Mouse (Mus musculus) kidney, embryonic 14.5 days (tissue): ENCODE measurements around the gene Miga1. TPM values are rescaled to one million over a fixed set of nuclear protein-coding genes. Genes with fewer than 3 reads are reported as not detected.
A peak's percentile ranks its signal among the peaks of the same experiment; 100 is the strongest.
"Not testable (repeated sequence)": the region's sequence is repeated elsewhere in the genome, so short reads cannot be mapped to it uniquely, and the experiment has no call there.

Experiments used
- ATAC-seq: fragments of 200-750 bp; cut with Nextera tagmentation; 2 replicates; pipeline ENCODE4 v1.8.0; 2017; ENCODE audit warnings: moderate number of reproducible peaks, mild to moderate bottlenecking, moderate TSS enrichment, moderate library complexity; ENCODE audit not compliant: low FRiP score, low TSS enrichment
- H3K27ac ChIP-seq: fragments of 300-500 bp; sonication (generic); 2 replicates; pipeline ENCODE4 v1.5.1; 2014; ENCODE audit warnings: low read depth, mild to moderate bottlenecking, low read length, moderate library complexity, mixed read lengths
- H3K27me3 ChIP-seq: fragments of 300-500 bp; sonication (generic); 2 replicates; pipeline ENCODE4 v1.6.1; 2014; ENCODE audit warnings: mild to moderate bottlenecking, low read length; ENCODE audit not compliant: control insufficient read depth, insufficient read depth
- H3K36me3 ChIP-seq: fragments of 300-500 bp; sonication (generic); 2 replicates; pipeline ENCODE4 v1.6.1; 2014; ENCODE audit warnings: low read length, mixed read lengths; ENCODE audit not compliant: control insufficient read depth, insufficient read depth
- H3K4me1 ChIP-seq: fragments of 300-500 bp; sonication (generic); 2 replicates; pipeline ENCODE4 v1.6.1; 2014; ENCODE audit warnings: low read length, mixed read lengths; ENCODE audit not compliant: control insufficient read depth, insufficient read depth
- H3K4me2 ChIP-seq: fragments of 300-500 bp; sonication (generic); replicated peaks from 2 replicates; pipeline ENCODE4 v1.6.1; 2014; ENCODE audit warnings: low read depth, mild to moderate bottlenecking, low read length
- H3K4me3 ChIP-seq: fragments of 300-500 bp; sonication (generic); 2 replicates; pipeline ENCODE4 v1.5.1; 2014; ENCODE audit warnings: mild to moderate bottlenecking, low read length
- H3K9ac ChIP-seq: fragments of 300-500 bp; sonication (generic); 2 replicates; pipeline ENCODE4 v1.6.1; 2014; ENCODE audit warnings: low read depth, mild to moderate bottlenecking, low read length, moderate library complexity
- H3K9me3 ChIP-seq: fragments of 300-500 bp; sonication (generic); 2 replicates; pipeline ENCODE4 v1.6.1; 2016; ENCODE audit warnings: low read length; ENCODE audit not compliant: control insufficient read depth
- WGBS: fragments of 180-500 bp; shearing (Covaris S2); extraction: QIAGEN DNeasy Blood & Tissue Kit; methylation state at CpG from one replicate; pipeline ENCODE4 v1.1.7; 2014; 5-methylcytosine and 5-hydroxymethylcytosine counted together
- polyA plus RNA-seq: library from polyadenylated mRNA; unstranded; fragments of >200 nt; fragmentation: Nextera tagmentation; extraction: Ambion mirVana; gene quantifications from 2 replicates; pipeline ENCODE4 v1.2.1, GENCODE M21; 2014

The Miga1 gene
- polyA plus RNA-seq, 1 experiment from 2014 or later = 23.7 TPM

DNA sequence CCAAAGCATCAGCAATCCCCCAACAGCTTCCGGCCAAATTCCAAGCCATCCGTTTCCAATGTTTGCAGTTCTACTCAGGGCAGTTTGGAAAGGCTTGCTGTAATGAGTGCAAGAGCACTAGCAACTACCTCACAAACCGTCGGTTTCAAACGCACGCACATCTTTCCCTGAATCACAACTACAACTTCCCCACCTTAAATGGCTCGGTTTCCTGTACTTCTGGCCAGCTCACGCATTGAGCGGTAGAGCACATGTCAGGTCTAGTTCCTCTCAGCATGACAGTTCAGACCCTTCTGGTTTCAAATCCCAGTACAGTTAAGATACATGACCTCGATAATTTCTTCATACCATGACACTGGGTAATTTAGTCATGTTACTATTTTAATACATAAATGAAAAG, 6.6 kb downstream of the Miga1 start:
- H3K9ac ChIP-seq = no peak overlapping the region
- H3K4me2 ChIP-seq = no peak overlapping the region
- H3K27me3 ChIP-seq = no peaks in the 10 kb centered on the region
- 90% methylated on average over 10 of the region's 10 CpGs for WGBS
- no peak overlapping the region for H3K4me3 ChIP-seq
- no peak overlapping the region for H3K27ac ChIP-seq
- H3K4me1 ChIP-seq = no peaks in the 10 kb centered on the region
- no peak for ATAC-seq
- H3K36me3 ChIP-seq = peaks cover 29% of the 10 kb centered on the region
- no peaks in the 10 kb centered on the region for H3K9me3 ChIP-seq

DNA sequence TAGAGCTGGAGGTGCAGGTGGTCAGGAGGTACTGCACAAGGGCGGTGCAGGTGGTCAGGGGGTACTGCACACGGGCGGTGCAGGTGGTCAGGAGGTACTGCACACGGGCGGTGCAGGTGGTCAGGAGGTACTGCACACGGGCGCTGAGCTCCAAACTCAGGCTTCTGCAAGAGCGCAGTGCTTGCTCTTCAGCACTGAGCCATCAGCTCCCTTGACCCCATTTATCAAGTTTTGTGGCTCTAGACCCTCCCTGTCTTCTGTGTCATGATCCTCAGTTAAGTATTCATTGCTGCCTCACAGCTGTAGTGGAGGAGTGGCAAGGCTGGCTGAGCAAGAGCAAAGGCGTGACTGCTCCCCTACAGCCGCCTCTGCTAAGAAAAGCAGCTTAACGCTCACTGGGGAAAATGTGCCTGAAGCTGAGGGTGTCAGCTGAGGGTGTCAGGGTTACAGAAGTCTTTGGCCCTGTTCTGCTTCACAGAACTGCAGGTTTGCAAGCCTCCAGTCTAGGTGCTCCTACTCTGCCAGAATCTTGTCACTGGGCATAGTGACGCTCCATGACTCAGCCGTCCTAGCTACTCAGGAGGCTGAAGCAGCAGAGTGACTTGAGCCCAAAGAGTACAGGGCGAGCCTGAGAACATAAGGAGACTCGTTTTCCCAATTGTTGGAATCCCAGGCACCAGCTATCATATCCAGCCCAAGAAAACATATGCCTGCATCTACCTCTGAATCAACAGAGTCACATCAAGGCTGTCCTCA, 7.5 kb downstream of the Miga1 start:
- H3K4me3 ChIP-seq = no peak overlapping the region
- peak; percentile 96 for ATAC-seq
- no peak overlapping the region for H3K9ac ChIP-seq
- H3K27ac ChIP-seq = peak overlapping the region; percentile 17; the same call in 1 of the 2 replicates
- 50% methylated on average over 15 of the region's 15 CpGs for WGBS
- H3K9me3 ChIP-seq = no peaks in the 10 kb centered on the region
- H3K4me1 ChIP-seq = no peaks in the 10 kb centered on the region
- no peak overlapping the region; the same call in 1 of the 2 replicates for H3K4me2 ChIP-seq
- H3K36me3 ChIP-seq = peaks cover 29% of the 10 kb centered on the region
- H3K27me3 ChIP-seq = no peaks in the 10 kb centered on the region

DNA sequence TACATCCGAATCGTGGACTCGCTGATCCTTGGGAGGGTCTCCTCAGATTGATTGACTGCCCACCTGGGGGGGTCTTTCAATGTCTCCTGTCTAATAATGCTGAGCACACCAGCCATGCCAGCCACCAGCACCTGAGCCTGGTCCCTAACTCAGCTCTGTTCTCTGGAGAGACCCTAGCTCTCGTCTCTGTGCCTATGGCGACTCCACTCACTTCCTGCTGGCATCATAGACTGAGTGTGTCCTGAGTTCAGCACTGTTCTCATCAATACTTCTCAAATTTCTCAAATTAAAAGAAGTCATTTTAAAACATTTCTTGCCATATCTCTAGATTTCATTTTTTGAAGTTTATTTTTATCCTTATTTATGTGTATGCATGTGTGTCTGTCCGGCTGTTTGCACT, 8.1 kb downstream of the Miga1 start:
- Histone ChIP-seq H3K27ac (no peak overlapping the region), H3K4me1 (no peaks in the 10 kb centered on the region), H3K9me3 (no peaks in the 10 kb centered on the region), H3K9ac (no peak overlapping the region), H3K4me2 (no peak overlapping the region; the same call in 1 of the 2 replicates), H3K4me3 (no peak overlapping the region), H3K27me3 (no peaks in the 10 kb centered on the region), H3K36me3 (peaks cover 23% of the 10 kb centered on the region)
- ATAC-seq = 0 out of 2 replicates have a peak, but pooled peaks have one; percentile 35
- WGBS = 78% methylated on average over 5 of the region's 6 CpGs

DNA sequence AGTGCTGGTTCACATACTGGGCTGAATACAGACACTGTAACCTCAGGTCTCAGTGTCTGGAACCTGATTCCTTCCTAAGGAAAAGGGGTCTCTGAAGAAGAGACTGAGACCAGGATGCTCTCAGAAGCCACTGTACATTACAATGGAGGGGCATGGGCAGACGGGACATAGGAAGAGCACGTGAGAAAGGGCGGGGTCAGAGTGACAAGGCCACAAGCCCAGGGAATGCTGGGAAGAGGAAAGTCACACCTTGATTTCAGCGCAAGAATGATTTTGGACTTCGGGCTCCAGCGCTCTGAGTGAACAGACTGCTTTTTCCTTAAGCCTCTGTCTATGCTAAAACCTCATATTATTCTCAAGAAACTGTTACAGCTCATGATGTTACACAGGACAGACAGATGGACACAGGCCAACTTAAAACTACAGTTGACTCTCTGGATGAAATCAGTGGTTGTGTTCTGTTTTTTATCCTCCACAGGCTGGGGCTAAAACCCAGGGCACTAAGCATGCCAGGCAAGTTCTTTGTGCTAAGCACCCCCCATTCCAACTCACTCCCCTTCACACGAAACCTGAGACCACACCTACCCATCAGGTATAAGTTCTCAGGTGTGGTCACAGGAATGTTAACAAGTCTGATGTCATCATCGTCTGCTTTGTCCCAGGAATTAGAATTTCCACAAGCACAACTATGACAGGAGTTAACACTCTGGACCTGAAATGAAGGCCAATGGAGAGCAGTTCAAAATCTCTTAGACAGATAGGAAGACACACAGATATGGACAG, 18.3 kb downstream of the Miga1 start:
- WGBS = 88% methylated on average over 8 of the region's 8 CpGs
- ATAC-seq = no peak
- Histone ChIP-seq H3K27ac (no peak overlapping the region), H3K36me3 (peaks cover 7% of the 10 kb centered on the region; the same call in 1 of the 2 replicates), H3K4me2 (no peak overlapping the region), H3K4me1 (no peaks in the 10 kb centered on the region), H3K9ac (no peak overlapping the region), H3K27me3 (no peaks in the 10 kb centered on the region), H3K9me3 (no peaks in the 10 kb centered on the region), H3K4me3 (no peak overlapping the region)

DNA sequence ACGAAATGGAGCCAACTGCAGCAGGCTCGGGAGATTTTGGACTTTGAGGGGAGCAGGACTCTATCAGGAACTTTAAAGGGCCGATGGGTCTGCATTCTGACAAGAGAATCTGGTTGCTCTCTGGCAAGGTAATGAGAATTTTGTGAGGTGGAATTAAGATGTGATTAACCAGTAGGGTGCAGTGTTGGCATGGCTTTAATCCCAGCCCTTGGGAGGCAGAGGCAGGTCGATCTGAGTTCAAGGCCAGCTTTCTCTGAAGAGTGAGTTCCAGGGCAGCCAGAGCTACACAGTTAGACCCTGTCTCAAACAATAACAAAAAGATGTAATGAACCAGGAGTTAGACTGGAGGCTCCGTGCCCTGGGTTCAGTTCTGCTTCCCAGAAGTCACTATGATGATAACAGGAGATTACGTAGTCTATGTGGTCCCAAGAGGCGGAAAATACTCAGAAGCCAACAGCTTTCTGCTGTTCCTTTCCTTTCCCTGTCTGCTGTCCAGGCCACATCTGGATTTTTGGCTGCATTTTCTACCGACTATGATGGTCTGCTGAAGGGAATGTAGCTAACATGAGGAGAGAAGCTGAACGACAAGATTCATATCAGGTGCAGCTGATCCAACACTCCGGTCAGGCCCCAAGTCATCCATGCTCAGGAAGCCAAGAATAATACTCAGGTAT, 19.1 kb downstream of the Miga1 start:
- 95% methylated on average over 10 of the region's 10 CpGs for WGBS
- Histone ChIP-seq H3K36me3 (peaks cover 7% of the 10 kb centered on the region; the same call in 1 of the 2 replicates), H3K4me3 (no peak overlapping the region), H3K27me3 (no peaks in the 10 kb centered on the region), H3K9ac (no peak overlapping the region), H3K9me3 (no peaks in the 10 kb centered on the region), H3K4me1 (no peaks in the 10 kb centered on the region), H3K4me2 (no peak overlapping the region), H3K27ac (no peak overlapping the region)
- no peak for ATAC-seq

DNA sequence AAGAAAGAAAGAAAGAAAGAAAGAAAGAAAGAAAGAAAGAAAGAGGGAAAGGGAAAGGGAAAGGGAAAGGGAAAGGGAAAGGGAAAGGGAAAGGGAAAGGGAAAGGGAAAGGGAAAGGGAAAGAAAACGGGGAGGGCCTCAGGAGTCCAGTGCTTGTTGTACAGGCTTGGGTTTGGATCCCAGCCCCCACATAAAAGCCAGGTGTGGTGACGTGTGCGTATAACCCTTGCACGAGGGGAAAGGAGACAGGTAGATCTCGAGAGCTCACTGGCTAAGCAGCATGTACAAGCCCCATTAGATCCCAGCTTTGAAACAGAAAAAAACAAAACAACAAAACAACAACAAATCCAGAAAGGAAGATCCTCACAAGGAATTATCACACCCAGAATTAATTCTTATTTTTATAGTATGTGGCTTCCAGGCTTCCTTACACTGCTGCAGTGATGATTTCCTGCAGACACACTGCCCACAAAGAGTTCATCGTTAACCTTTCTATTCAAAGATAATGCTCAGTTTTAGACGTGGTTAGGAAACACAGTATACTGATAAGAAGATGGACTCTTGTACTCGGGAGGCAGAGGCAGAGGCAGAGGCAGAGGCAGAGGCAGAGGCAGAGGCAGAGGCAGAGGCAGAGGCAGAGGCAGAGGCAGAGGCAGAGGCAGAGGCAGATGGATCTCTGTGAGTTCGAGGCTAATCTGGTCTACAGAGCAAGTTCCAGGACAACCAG, 23.6 kb downstream of the Miga1 start:
- WGBS = 86% methylated on average over 9 of the region's 9 CpGs
- H3K4me2 ChIP-seq, ATAC-seq, H3K4me3 ChIP-seq, H3K36me3 ChIP-seq, H3K4me1 ChIP-seq, H3K9me3 ChIP-seq, H3K27ac ChIP-seq, H3K27me3 ChIP-seq, H3K9ac ChIP-seq: not testable (repeated sequence)

DNA sequence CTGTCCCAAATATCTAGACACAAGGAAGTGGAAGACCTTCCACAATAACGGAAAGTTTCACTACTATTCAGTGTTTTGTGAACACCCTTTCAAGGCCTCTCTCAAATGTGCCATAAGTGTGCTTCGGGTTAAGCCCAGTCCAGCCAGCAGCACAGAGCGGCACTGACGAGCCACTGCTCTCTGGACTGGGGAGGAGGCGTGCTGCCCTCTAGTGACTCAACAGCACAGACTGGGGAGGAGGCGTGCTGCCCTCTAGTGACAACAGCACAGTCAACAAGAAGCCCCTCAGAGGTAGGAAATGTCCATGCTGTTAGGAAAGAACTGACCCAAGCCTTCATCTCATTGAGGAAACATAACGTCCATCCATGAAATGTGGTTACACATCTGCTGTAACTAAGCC, 24.6 kb downstream of the Miga1 start:
- Histone ChIP-seq H3K27me3 (no peaks in the 10 kb centered on the region), H3K4me1 (no peaks in the 10 kb centered on the region), H3K27ac (no peak overlapping the region), H3K4me2 (no peak overlapping the region), H3K9me3 (no peaks in the 10 kb centered on the region), H3K36me3 (peaks cover 1% of the 10 kb centered on the region; the same call in 1 of the 2 replicates), H3K4me3 (no peak overlapping the region), H3K9ac (no peak overlapping the region)
- ATAC-seq = peak; percentile 96
- WGBS = 10% methylated on average over 7 of the region's 7 CpGs

DNA sequence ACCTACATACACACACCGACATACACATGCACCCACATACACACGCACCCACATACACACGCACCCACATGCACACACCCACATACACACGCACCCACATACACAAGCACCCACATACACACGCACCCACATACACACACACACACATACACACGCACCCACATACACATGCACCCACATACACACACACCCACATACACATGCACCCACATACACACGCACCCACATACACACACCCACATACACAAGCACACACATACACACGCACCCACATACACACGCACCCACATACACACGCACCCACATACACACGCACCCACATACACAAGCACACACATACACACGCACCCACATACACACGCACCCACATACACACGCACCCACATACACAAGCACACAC, 25.5 kb downstream of the Miga1 start:
- not testable (repeated sequence) for ATAC-seq, H3K4me2 ChIP-seq, H3K36me3 ChIP-seq, H3K9me3 ChIP-seq, H3K27me3 ChIP-seq, H3K9ac ChIP-seq, H3K27ac ChIP-seq, H3K4me1 ChIP-seq, H3K4me3 ChIP-seq
- 83% methylated on average over 14 of the region's 14 CpGs for WGBS
